Mouse (Mus musculus) hindbrain, embryonic 13.5 days (tissue): ENCODE measurements around the gene Zdhhc19. TPM values are rescaled to one million over a fixed set of nuclear protein-coding genes. Genes with fewer than 3 reads are reported as not detected.

ENCODE experiments used
- ATAC-seq: fragments of 200-750 bp; cut with Nextera tagmentation; 2 replicates; pipeline ENCODE4 v1.8.0; 2017; ENCODE audit warnings: moderate TSS enrichment; ENCODE audit not compliant: low FRiP score
- H3K27ac ChIP-seq: fragments of 300-500 bp; sonication (generic); 2 replicates; pipeline ENCODE4 v1.5.1; 2015; ENCODE audit warnings: inconsistent platforms, mild to moderate bottlenecking, moderate library complexity
- H3K27me3 ChIP-seq: fragments of 300-500 bp; sonication (generic); 2 replicates; pipeline ENCODE4 v1.6.1; 2015; ENCODE audit warnings: mild to moderate bottlenecking, inconsistent platforms
- H3K36me3 ChIP-seq: fragments of 300-500 bp; sonication (generic); 2 replicates; pipeline ENCODE4 v1.6.1; 2015; ENCODE audit warnings: mild to moderate bottlenecking, inconsistent platforms
- H3K4me1 ChIP-seq: fragments of 300-500 bp; sonication (generic); replicated peaks from 2 replicates; pipeline ENCODE4 v1.6.1; 2015; ENCODE audit warnings: inconsistent platforms
- H3K4me2 ChIP-seq: fragments of 300-500 bp; sonication (generic); 2 replicates; pipeline ENCODE4 v1.6.1; 2015; ENCODE audit warnings: inconsistent platforms, mild to moderate bottlenecking, moderate library complexity
- H3K4me3 ChIP-seq: fragments of 300-500 bp; sonication (generic); 2 replicates; pipeline ENCODE4 v1.5.1; 2015; ENCODE audit warnings: mild to moderate bottlenecking, inconsistent platforms
- H3K9ac ChIP-seq: fragments of 300-500 bp; sonication (generic); 2 replicates; pipeline ENCODE4 v1.6.1; 2015; ENCODE audit warnings: mild to moderate bottlenecking, inconsistent platforms
- H3K9me3 ChIP-seq: fragments of 300-500 bp; sonication (generic); 2 replicates; pipeline ENCODE4 v1.6.1; 2016; ENCODE audit warnings: inconsistent platforms
- WGBS: fragments of 180-500 bp; shearing (Covaris S2); methylation state at CpG from one replicate; pipeline ENCODE4 v1.1.7; 2015; 5-methylcytosine and 5-hydroxymethylcytosine counted together
- polyA plus RNA-seq: library from polyadenylated mRNA; unstranded; fragments of >200 nt; fragmentation: Nextera tagmentation; extraction: Ambion mirVana; gene quantifications from 2 replicates; pipeline ENCODE4 v1.2.1, GENCODE M21; 2015

Gene Zdhhc19
- polyA plus RNA-seq, 1 experiment from 2014 or later: not detected

DNA sequence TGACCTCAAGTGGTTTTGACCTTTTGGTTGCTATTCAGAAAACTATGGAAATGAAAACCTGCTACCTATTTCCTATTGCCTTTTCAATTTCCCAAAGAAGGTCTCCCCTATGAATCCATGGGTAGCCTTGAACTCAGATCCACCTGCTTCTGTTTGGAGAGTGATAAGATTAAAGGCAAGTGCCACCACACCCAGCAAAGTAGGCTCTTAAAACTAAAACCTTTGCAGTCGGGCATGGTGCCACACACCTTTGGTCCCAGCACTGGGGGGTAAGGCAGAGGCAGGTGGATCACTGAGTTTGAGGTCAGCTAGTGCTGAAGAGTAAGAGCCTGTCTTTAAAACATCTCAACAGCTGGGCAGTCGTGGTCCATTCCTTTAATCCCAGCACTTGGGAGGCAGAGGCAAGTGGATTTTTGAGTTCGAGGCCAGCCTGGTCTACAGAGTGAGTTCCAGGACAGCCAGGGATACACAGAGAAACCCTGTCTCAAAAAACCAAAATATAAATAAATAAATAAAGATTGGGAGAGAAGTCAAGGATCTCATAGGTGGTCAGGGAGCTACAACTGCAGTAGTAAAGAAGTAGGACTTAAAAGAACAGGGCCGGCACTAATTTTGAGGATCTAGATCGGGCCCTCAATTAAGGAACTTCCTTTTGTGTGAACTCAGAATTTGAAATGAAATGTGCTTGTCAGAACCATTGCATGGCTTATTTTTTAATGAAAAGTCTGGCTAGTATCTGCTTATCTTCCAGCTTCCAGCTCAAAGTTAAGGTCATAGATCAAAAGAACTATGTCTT is 114.6 kb downstream of the Zdhhc19 start:
- peak overlapping the region; percentile 66 for H3K4me2 ChIP-seq
- peak overlapping the region; percentile 81 for H3K4me3 ChIP-seq
- H3K27me3 ChIP-seq: no peaks in the 10 kb centered on the region
- peaks cover 11% of the 10 kb centered on the region for H3K36me3 ChIP-seq
- no peaks in the 10 kb centered on the region for H3K9me3 ChIP-seq
- H3K9ac ChIP-seq: no peak overlapping the region
- H3K27ac ChIP-seq: no peak overlapping the region
- ATAC-seq: no peak
- H3K4me1 ChIP-seq: peaks cover 15% of the 10 kb centered on the region
- 75% methylated on average over 5 of the region's 5 CpGs for WGBS

Other genes starting within 250 kb of the Zdhhc19 start
- gene Fbxo45, start 249.1 kb upstream of the Zdhhc19 start, polyA plus RNA-seq: 7.6 and 8.2 TPM in 2 replicates
- 17.1 and 17.4 TPM in 2 replicates for gene Wdr53, start 249.0 kb upstream of the Zdhhc19 start, polyA plus RNA-seq
- gene Smco1, start 224.8 kb upstream of the Zdhhc19 start, polyA plus RNA-seq: 0.16 and 0.23 TPM in 2 replicates
- gene Rnf168, start 218.8 kb upstream of the Zdhhc19 start, polyA plus RNA-seq: 28.4 and 29.1 TPM in 2 replicates
- 28.5 and 29.0 TPM in 2 replicates for gene Ubxn7, start 164.0 kb upstream of the Zdhhc19 start, polyA plus RNA-seq
- not detected in 2 replicates for gene Tm4sf19, start 95.8 kb upstream of the Zdhhc19 start, polyA plus RNA-seq
- gene Tctex1d2, start 76.6 kb upstream of the Zdhhc19 start, polyA plus RNA-seq: 35.4 and 36.6 TPM in 2 replicates
- gene Pcyt1a, start 65.3 kb upstream of the Zdhhc19 start, polyA plus RNA-seq: 45.4 and 48.2 TPM in 2 replicates
- 0.13 and 0.26 TPM in 2 replicates for gene Slc51a, start 8.4 kb upstream of the Zdhhc19 start, polyA plus RNA-seq
- gene Tfrc, start 112.7 kb downstream of the Zdhhc19 start, polyA plus RNA-seq: 32.6 and 44.3 TPM in 2 replicates
- gene Tnk2, start 147.6 kb downstream of the Zdhhc19 start, polyA plus RNA-seq: 18.0 and 19.1 TPM in 2 replicates
- gene Muc4, start 239.6 kb downstream of the Zdhhc19 start, polyA plus RNA-seq: not detected in 2 replicates